14 mouse cellular contexts compared by ENCODE assay signal in the genomic region with DNA sequence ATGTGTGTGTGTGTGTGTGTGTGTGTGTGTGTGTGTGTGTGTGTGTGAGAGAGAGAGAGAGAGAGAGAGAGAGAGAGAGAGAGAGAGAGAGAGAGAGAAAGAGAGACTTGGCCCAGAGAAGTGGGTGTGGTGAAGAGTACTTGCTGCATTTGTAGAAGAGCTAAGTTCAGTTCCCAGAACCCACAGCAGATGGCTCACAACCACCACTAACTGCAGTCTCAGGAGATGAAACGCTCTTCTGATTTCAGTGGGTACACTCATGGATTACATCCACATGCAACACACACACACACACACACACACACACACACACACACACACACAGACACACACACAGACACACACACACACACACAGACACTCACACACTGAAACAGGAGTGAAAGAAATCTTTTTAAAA. TPM values are rescaled to one million over a fixed set of nuclear protein-coding genes. Genes with fewer than 3 reads are reported as not detected.
DNase-seq lines count a peak whose midpoint lies in the region; ATAC-seq and TF ChIP-seq lines count a peak whose summit lies in the region.
"Not testable (repeated sequence)": the region's sequence is repeated elsewhere in the genome, so short reads cannot be mapped to it uniquely, and the experiment has no call there.
"Had no signal": no experiment of that assay in that cellular context is flagged by ENCODE, and none has a peak within 500 bp of the region (broad histone marks: within the 10 kb centered on the region; RNA-seq: fewer than 3 reads in every experiment).

No protein-coding gene starts in this region.

- H3K36me3 ChIP-seq in heart, postnatal 0 days (replicated peaks; ENCODE audit: control insufficient read depth, insufficient read depth, low read length); neural tube, embryonic 12.5 days: not testable (repeated sequence)

- not testable (repeated sequence) for H3K4me3 ChIP-seq in heart, postnatal 0 days (ENCODE audit: low read depth, low read length); layer of hippocampus, adult 2 months; neural tube, embryonic 12.5 days

- peak; percentile 20 for TF ChIP-seq CTCF in Patski (IDR thresholded peaks at IDR 0.05)
- peak; percentile 16; the same call in 1 of the 2 replicates for TF ChIP-seq CTCF in heart, postnatal 0 days (IDR thresholded peaks at IDR 0.05; ENCODE audit: low read depth)
- TF ChIP-seq CTCF in layer of hippocampus, adult 2 months (conservative IDR thresholded peaks at IDR 0.05): peak; percentile 66

- not testable (repeated sequence) for H3K27ac ChIP-seq in heart, postnatal 0 days (ENCODE audit: low read depth); layer of hippocampus, adult 2 months; neural tube, embryonic 12.5 days

- intact Hi-C loops in left cerebral cortex, postnatal 14 days (cut with DNase I): loop anchor here (5.0 kb wide), 1 partner anchor 1282 kb away; no protein-coding TSS in a partner anchor

- peaks cover 46% of the 10 kb centered on the region for H3K27me3 ChIP-seq in Patski
- not testable (repeated sequence) for H3K27me3 ChIP-seq in heart, postnatal 0 days (ENCODE audit: control insufficient read depth, insufficient read depth, low read length); neural tube, embryonic 12.5 days (replicated peaks)

- not testable (repeated sequence) for H3K4me1 ChIP-seq in heart, postnatal 0 days (ENCODE audit: control insufficient read depth, insufficient read depth); neural tube, embryonic 12.5 days

- POLR2A ChIA-PET in Patski (lab: Charles Lee): not testable (repeated sequence)

- not testable (repeated sequence) for DNase-seq in Patski (ENCODE audit: low read depth, low spot score); heart, postnatal 0 days (ENCODE audit: low spot score)
- peak; percentile 21 for DNase-seq in embryo, embryonic 11 days
- peak; percentile 56 to 59 for DNase-seq in layer of hippocampus, adult 2 months (ENCODE audit: low spot score in 2 of 2)
- DNase-seq in left cerebral cortex, postnatal 14 days (ENCODE audit: low spot score in 2 of 2): peak; percentile 68 to 80
- DNase-seq in right cerebral cortex, postnatal 25 days: peak; percentile 39

- ATAC-seq in Patski; heart, postnatal 0 days (ENCODE audit: insufficient read depth, low read depth): not testable (repeated sequence)
- 0 out of 2 replicates have a peak, but pooled peaks have one; percentile 25 for ATAC-seq in neural tube, embryonic 12.5 days (ENCODE audit: low FRiP score, low read depth)

- in situ Hi-C loops in Patski (cut with MboI; ENCODE audit: low pct_unique_long_range_greater_than_20kb): not testable (repeated sequence)

- H3K4me2 ChIP-seq in heart, postnatal 0 days (ENCODE audit: low read depth, low read length); neural tube, embryonic 12.5 days (replicated peaks): not testable (repeated sequence)

- not testable (repeated sequence) for TF ChIP-seq EP300 in heart, postnatal 0 days (IDR thresholded peaks at IDR 0.05; ENCODE audit: low read depth)

- WGBS in heart, postnatal 0 days: 46% methylated on average over 1 of the region's 1 CpGs
- 25% methylated on average over 1 of the region's 1 CpGs for WGBS in neural tube, embryonic 12.5 days

- CTCF ChIA-PET in Patski (lab: Charles Lee): interaction anchor here (0.7 kb wide), 1 partner anchor 147 kb away, joined by 3 read pairs; no protein-coding TSS in a partner anchor

- H3K9ac ChIP-seq in heart, postnatal 0 days (replicated peaks; ENCODE audit: low read depth, low read length); neural tube, embryonic 12.5 days: not testable (repeated sequence)

- H3K9me3 ChIP-seq in heart, postnatal 0 days (replicated peaks; ENCODE audit: control insufficient read depth, low read length); neural tube, embryonic 12.5 days: not testable (repeated sequence)

RNA-seq across cellular contexts. Expression of a gene that starts 31.3 kb away (rescaled TPM):
- polyA plus RNA-seq in Patski (2021): not detected
- not detected in 2 replicates for total RNA-seq in heart, postnatal 0 days (2014; rRNA removed; ENCODE audit: low replicate concordance)
- polyA plus RNA-seq in heart, postnatal 0 days (2015; fragmentation: Nextera tagmentation; extraction: Ambion mirVana): 0.18 TPM in 1 of 2 replicates, not detected in the other
- total RNA-seq in layer of hippocampus, adult 2 months (2021): not detected
- not detected for total RNA-seq in left cerebral cortex, postnatal 14 days (2021)
- polyA plus RNA-seq in neural tube, embryonic 12.5 days (2016; fragmentation: Nextera tagmentation; extraction: Ambion mirVana): not detected in 2 replicates
- total RNA-seq: adrenal gland, postnatal 10 days; gastrocnemius, postnatal 36 days; heart, postnatal 25 days had no signal
- polyA plus RNA-seq: forebrain, embryonic 15.5 days; heart, embryonic 10.5 days; hindbrain, embryonic 16.5 days; liver, embryonic 15.5 days had no signal

Comparison
In these comparisons a context has a peak if more than half of its experiments do, and no peak if none do; other contexts are left out.
1. CTCF ChIP-seq: peak in every context shown above with its lines; median percentile 66 in layer of hippocampus, adult 2 months; 20 in Patski; 16 in heart, postnatal 0 days.